Mouse (Mus musculus) small intestine, adult 2 months (tissue): Measurements from ENCODE around the gene Mast4.

Source experiments
- CTCF ChIP-seq: fragments of 200-500 bp; IDR thresholded peaks from 2 replicates; pipeline ENCODE4 v1.5.1; 2012; ENCODE audit warnings: low read depth, mild to moderate bottlenecking, control low read depth, inconsistent platforms, low read length, moderate library complexity, mixed read lengths; ENCODE audit not compliant: insufficient replicate concordance, insufficient read length; ENCODE audit errors: extremely low read depth
- POLR2A ChIP-seq: fragments of 200-500 bp; IDR thresholded peaks from 2 replicates; pipeline ENCODE4 v1.6.1; 2012; ENCODE audit warnings: low read depth, mild to moderate bottlenecking, control low read depth, inconsistent platforms, low read length, moderate library complexity

- TF ChIP-seq CTCF (no peak), POLR2A (no peak)
These were observed 43.2 kb downstream of the Mast4 start for GRCm38 (mm10) chr13:103291098-103291497.
